ENCODE assay signal across 22 mouse cellular contexts in the genomic region with DNA sequence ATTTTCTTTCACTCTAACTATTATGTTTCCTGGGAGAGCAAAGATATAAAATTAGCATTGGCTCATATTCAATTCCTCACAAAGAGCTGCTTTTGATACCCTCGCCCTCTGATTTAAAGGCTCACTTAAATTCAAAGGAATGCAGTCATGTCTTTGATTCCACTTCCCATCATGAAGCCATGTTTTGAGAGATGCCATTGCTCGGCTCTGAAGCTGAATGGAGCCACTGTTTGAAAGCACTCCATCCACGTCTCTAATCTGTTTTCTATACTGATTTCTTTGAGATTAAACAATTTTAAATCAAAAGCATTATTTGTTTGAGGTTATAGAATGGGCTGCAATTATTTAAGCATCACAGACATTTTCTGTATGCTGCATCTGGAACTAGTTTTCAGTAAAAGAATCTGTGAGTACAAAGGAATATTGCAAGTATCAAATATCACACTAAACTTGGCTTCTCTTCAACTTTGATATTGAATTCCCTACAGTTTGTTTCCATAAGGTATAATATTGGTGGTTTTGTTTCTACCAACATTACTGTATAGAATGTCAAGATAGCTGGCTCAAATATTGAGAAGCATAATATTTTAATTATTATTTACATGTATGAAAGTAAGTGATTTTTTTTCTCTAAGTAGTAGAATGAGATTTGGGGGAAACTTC.
A peak's percentile ranks its signal among the peaks of the same experiment; 100 is the strongest.
DNase-seq lines count a peak whose midpoint lies in the region; ATAC-seq and TF ChIP-seq lines count a peak whose summit lies in the region.
"Had no signal": no experiment of that assay in that cellular context is flagged by ENCODE, and none has a peak within 500 bp of the region (broad histone marks: within the 10 kb centered on the region; RNA-seq: fewer than 3 reads in every experiment).

No protein-coding gene starts in this region.

- H3K9me3 ChIP-seq in midbrain, embryonic 14.5 days (ENCODE audit: control insufficient read depth, low read length) = no peaks in the 10 kb centered on the region
- no peaks in the 10 kb centered on the region for H3K9me3 ChIP-seq in midbrain, embryonic 13.5 days
- H3K9me3 ChIP-seq in embryonic facial prominence, embryonic 10.5 days = no peaks in the 10 kb centered on the region
- no peaks in the 10 kb centered on the region for H3K9me3 ChIP-seq in forebrain, embryonic 12.5 days
- H3K9me3 ChIP-seq in midbrain, embryonic 16.5 days (replicated peaks; ENCODE audit: control insufficient read depth, low read length, poor library complexity, severe bottlenecking) = no peaks in the 10 kb centered on the region
- H3K9me3 ChIP-seq: hindbrain, embryonic 12.5 days; megakaryocyte, embryonic 14.5 days; neural tube, embryonic 12.5 days; stomach, embryonic 15.5 days had no signal

- no peaks in the 10 kb centered on the region for H3K4me1 ChIP-seq in midbrain, embryonic 14.5 days (ENCODE audit: control insufficient read depth, insufficient read depth, low read length)
- H3K4me1 ChIP-seq in midbrain, embryonic 13.5 days (replicated peaks) = no peaks in the 10 kb centered on the region
- peaks cover 9% of the 10 kb centered on the region; the same call in 1 of the 2 replicates for H3K4me1 ChIP-seq in embryonic facial prominence, embryonic 10.5 days
- H3K4me1 ChIP-seq in forebrain, embryonic 12.5 days = peaks cover 9% of the 10 kb centered on the region; the same call in 1 of the 2 replicates
- no peaks in the 10 kb centered on the region for H3K4me1 ChIP-seq in midbrain, embryonic 16.5 days (ENCODE audit: control insufficient read depth, insufficient read depth, low read length)
- H3K4me1 ChIP-seq in cerebellum, adult 2 months (ENCODE audit: control insufficient read depth, insufficient read depth, low read length) = no peaks in the 10 kb centered on the region
- H3K4me1 ChIP-seq: hindbrain, embryonic 12.5 days; megakaryocyte, embryonic 14.5 days; neural tube, embryonic 12.5 days; stomach, embryonic 15.5 days had no signal

- no peak overlapping the region for H3K4me3 ChIP-seq in midbrain, embryonic 14.5 days (replicated peaks; ENCODE audit: low read depth, low read length)
- H3K4me3 ChIP-seq in midbrain, embryonic 13.5 days (replicated peaks) = no peak overlapping the region
- no peak overlapping the region for H3K4me3 ChIP-seq in embryonic facial prominence, embryonic 10.5 days
- no peak overlapping the region for H3K4me3 ChIP-seq in forebrain, embryonic 12.5 days (replicated peaks)
- no peak overlapping the region for H3K4me3 ChIP-seq in midbrain, embryonic 16.5 days (ENCODE audit: low read depth, low read length)
- no peak overlapping the region for H3K4me3 ChIP-seq in cerebellum, adult 2 months (replicated peaks; ENCODE audit: insufficient read depth, low read depth, low read length)
- H3K4me3 ChIP-seq: erythroblast, embryonic 14.5 days; gastrocnemius, adult 2 months; heart, adult 2 months; hindbrain, embryonic 12.5 days; megakaryocyte, embryonic 14.5 days; neural tube, embryonic 12.5 days; stomach, embryonic 15.5 days had no signal

- no peak overlapping the region for H3K27ac ChIP-seq in midbrain, embryonic 14.5 days (replicated peaks; ENCODE audit: low read depth, low read length)
- H3K27ac ChIP-seq in midbrain, embryonic 13.5 days = no peak overlapping the region
- 0 out of 2 replicates have a peak overlapping the region, but pooled peaks have one; percentile 57 for H3K27ac ChIP-seq in embryonic facial prominence, embryonic 10.5 days (replicated peaks)
- H3K27ac ChIP-seq in forebrain, embryonic 12.5 days = no peak overlapping the region
- H3K27ac ChIP-seq in midbrain, embryonic 16.5 days (ENCODE audit: low read length) = no peak overlapping the region
- H3K27ac ChIP-seq in cerebellum, adult 2 months (ENCODE audit: insufficient read depth, low read length) = no peak overlapping the region
- H3K27ac ChIP-seq: gastrocnemius, adult 2 months; heart, adult 2 months; hindbrain, embryonic 12.5 days; liver, embryonic 14.5 days; neural tube, embryonic 12.5 days; stomach, embryonic 15.5 days had no signal

- peak; percentile 39 for DNase-seq in midbrain, embryonic 14.5 days
- no peak for DNase-seq in embryonic facial prominence, embryonic 10.5 days (ENCODE audit: low spot score)
- DNase-seq in adrenal gland, adult (ENCODE audit: inconsistent age in 2 of 2, low spot score in 1 of 2) = no peak
- DNase-seq in cerebellum, adult 2 months = no peak
- DNase-seq: adrenal gland, postnatal 14 days; cerebellum, postnatal 25 days; gastrocnemius, adult 2 months; heart, adult 2 months; kidney, adult 11 months; kidney, postnatal 25 days; left cerebral cortex, postnatal 4 days; thymus, postnatal 14 days had no signal

- no peak overlapping the region for H3K9ac ChIP-seq in midbrain, embryonic 14.5 days (replicated peaks; ENCODE audit: low read length)
- no peak overlapping the region for H3K9ac ChIP-seq in midbrain, embryonic 13.5 days (replicated peaks)
- no peak overlapping the region for H3K9ac ChIP-seq in forebrain, embryonic 12.5 days
- H3K9ac ChIP-seq in midbrain, embryonic 16.5 days (ENCODE audit: low read depth, low read length) = no peak overlapping the region
- H3K9ac ChIP-seq: hindbrain, embryonic 12.5 days; liver, embryonic 14.5 days; neural tube, embryonic 12.5 days; stomach, embryonic 15.5 days had no signal

- WGBS in midbrain, embryonic 14.5 days = 7% methylated on average over 3 of the region's 3 CpGs
- 7% methylated on average over 3 of the region's 3 CpGs for WGBS in midbrain, embryonic 13.5 days
- WGBS in embryonic facial prominence, embryonic 10.5 days = 25% methylated on average over 3 of the region's 3 CpGs
- WGBS in forebrain, embryonic 12.5 days = 6% methylated on average over 3 of the region's 3 CpGs
- WGBS in midbrain, embryonic 16.5 days = 8% methylated on average over 3 of the region's 3 CpGs
- WGBS in cerebellum, adult 2 months = 27% methylated on average over 3 of the region's 3 CpGs

- no peak for TF ChIP-seq POLR2A in cerebellum, adult 2 months (IDR thresholded peaks at IDR 0.05; ENCODE audit: borderline replicate concordance, insufficient read depth, low read length)

- ATAC-seq in midbrain, embryonic 14.5 days (ENCODE audit: low FRiP score, low TSS enrichment) = peak; percentile 47; the same call in 1 of the 2 replicates
- no peak for ATAC-seq in midbrain, embryonic 13.5 days
- ATAC-seq in forebrain, embryonic 12.5 days (ENCODE audit: low FRiP score) = peak; percentile 54; the same call in 1 of the 2 replicates
- peak; percentile 42; the same call in 1 of the 2 replicates for ATAC-seq in midbrain, embryonic 16.5 days
- ATAC-seq: lung, postnatal 0 days had no signal

- no peaks in the 10 kb centered on the region for H3K36me3 ChIP-seq in midbrain, embryonic 14.5 days (ENCODE audit: control insufficient read depth, insufficient read depth, low read length)
- no peaks in the 10 kb centered on the region for H3K36me3 ChIP-seq in midbrain, embryonic 13.5 days
- H3K36me3 ChIP-seq in embryonic facial prominence, embryonic 10.5 days (replicated peaks) = no peaks in the 10 kb centered on the region
- H3K36me3 ChIP-seq in forebrain, embryonic 12.5 days (replicated peaks) = no peaks in the 10 kb centered on the region
- no peaks in the 10 kb centered on the region for H3K36me3 ChIP-seq in midbrain, embryonic 16.5 days (ENCODE audit: control insufficient read depth, insufficient read depth, low read length)
- H3K36me3 ChIP-seq: hindbrain, embryonic 12.5 days; neural tube, embryonic 12.5 days; stomach, embryonic 15.5 days had no signal

- TF ChIP-seq CTCF in cerebellum, adult 2 months (IDR thresholded peaks at IDR 0.05; ENCODE audit: borderline replicate concordance, insufficient read depth, low read depth, low read length) = no peak

- no peaks in the 10 kb centered on the region for H3K27me3 ChIP-seq in midbrain, embryonic 14.5 days (ENCODE audit: control insufficient read depth, insufficient read depth, low read length)
- H3K27me3 ChIP-seq in midbrain, embryonic 13.5 days = no peaks in the 10 kb centered on the region
- H3K27me3 ChIP-seq in embryonic facial prominence, embryonic 10.5 days (replicated peaks; ENCODE audit: low read depth, poor library complexity, severe bottlenecking) = no peaks in the 10 kb centered on the region
- H3K27me3 ChIP-seq in forebrain, embryonic 12.5 days = no peaks in the 10 kb centered on the region
- no peaks in the 10 kb centered on the region for H3K27me3 ChIP-seq in midbrain, embryonic 16.5 days (ENCODE audit: control insufficient read depth, insufficient read depth, low read depth, low read length)
- H3K27me3 ChIP-seq in cerebellum, adult 2 months (ENCODE audit: control insufficient read depth, insufficient read depth, low read length) = no peaks in the 10 kb centered on the region
- H3K27me3 ChIP-seq: hindbrain, embryonic 12.5 days; megakaryocyte, embryonic 14.5 days; neural tube, embryonic 12.5 days; stomach, embryonic 15.5 days had no signal

- H3K4me2 ChIP-seq in midbrain, embryonic 14.5 days (ENCODE audit: low read length) = no peak overlapping the region
- H3K4me2 ChIP-seq in midbrain, embryonic 13.5 days (replicated peaks) = no peak overlapping the region
- no peak overlapping the region for H3K4me2 ChIP-seq in forebrain, embryonic 12.5 days
- H3K4me2 ChIP-seq in midbrain, embryonic 16.5 days (ENCODE audit: low read length) = no peak overlapping the region
- H3K4me2 ChIP-seq: hindbrain, embryonic 12.5 days; neural tube, embryonic 12.5 days; stomach, embryonic 15.5 days had no signal
